Mouse (Mus musculus): ENCODE data around the gene Lpgat1.

DNA sequence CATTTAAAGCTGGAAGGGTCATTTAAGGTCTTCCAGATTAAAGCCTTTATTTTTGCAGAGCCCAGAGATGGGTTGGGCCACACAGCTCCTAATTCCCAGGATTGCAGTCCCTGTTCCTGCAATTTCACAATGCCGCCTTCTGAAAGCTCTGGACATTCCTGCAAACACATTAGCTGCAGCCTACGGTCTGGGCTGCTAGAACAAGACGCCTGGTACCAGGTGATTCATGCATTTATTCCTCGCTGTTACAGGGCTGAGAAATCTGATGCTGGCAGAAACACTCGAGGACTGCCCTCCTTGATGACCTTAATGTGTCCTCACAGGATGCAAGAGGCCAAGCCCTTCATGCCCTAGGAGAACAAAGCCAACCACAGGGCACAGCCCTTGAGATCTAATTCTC lies 97.3 kb downstream of the Lpgat1 start:
- TF ChIP-seq GATA1 (IDR thresholded peaks at IDR 0.05; ENCODE audit: borderline replicate concordance, low read length) (no peak), FLI1 (IDR thresholded peaks at IDR 0.05; ENCODE audit: low read length) (no peak)
